Mouse (Mus musculus) cerebellum, adult 11 months (tissue): ENCODE measurements around the gene Cdc42.

Experiments
- DNase-seq: peaks from one replicate; pipeline ENCODE4 v3.0.0; 2022

The Cdc42 gene

GRCm38 (mm10) chr4:137279346-137279745 is 78.2 kb downstream of the Cdc42 start:
- no peak for DNase-seq

GRCm38 (mm10) chr4:137278144-137279040 is 79.1 kb downstream of the Cdc42 start:
- DNase-seq: no peak

GRCm38 (mm10) chr4:137277600-137278143 is 79.8 kb downstream of the Cdc42 start:
- DNase-seq: no peak

- no peak for DNase-seq
Measured at GRCm38 (mm10) chr4:137277166-137277513, 80.4 kb downstream of the Cdc42 start, which contains the start of gene Wnt4. Gene Wnt4 (plus strand): TSS chr4:137277489.

- no peak for DNase-seq
Measured at GRCm38 (mm10) chr4:137276443-137277165, 80.9 kb downstream of the Cdc42 start.

- no peak for DNase-seq
Measured at GRCm38 (mm10) chr4:137274304-137274703, 83.2 kb downstream of the Cdc42 start.

GRCm38 (mm10) chr4:137271856-137272255 is 85.7 kb downstream of the Cdc42 start:
- no peak for DNase-seq
